Comparison of ENCODE assay signal across 8 mouse cellular contexts in genomic region chr5:103654780-103655179, GRCm38 (mm10). TPM values are rescaled to one million over a fixed set of nuclear protein-coding genes. Genes with fewer than 3 reads are reported as not detected.
A peak's percentile ranks its signal among the peaks of the same experiment; 100 is the strongest.
DNase-seq lines count a peak whose midpoint lies in the region; ATAC-seq lines count a peak whose summit lies in the region.

No protein-coding gene starts in this region.

- H3K27me3 ChIP-seq in liver, embryonic 11.5 days (replicated peaks; ENCODE audit: control insufficient read depth, insufficient read depth, low read length), result no peaks in the 10 kb centered on the region; the same call in 1 of the 2 replicates
- H3K27me3 ChIP-seq in forebrain, embryonic 10.5 days (ENCODE audit: poor library complexity, severe bottlenecking), result peaks cover 22% of the 10 kb centered on the region
- peaks cover 12% of the 10 kb centered on the region for H3K27me3 ChIP-seq in limb, embryonic 10.5 days (ENCODE audit: low read depth, poor library complexity, severe bottlenecking)
- H3K27me3 ChIP-seq in neural tube, embryonic 13.5 days, result 0 out of 2 replicates have a peak, but pooled peaks cover 9% of the 10 kb centered on the region

- H3K9me3 ChIP-seq in liver, embryonic 11.5 days (ENCODE audit: control insufficient read depth, low read length), result no peaks in the 10 kb centered on the region
- no peaks in the 10 kb centered on the region for H3K9me3 ChIP-seq in forebrain, embryonic 10.5 days
- no peaks in the 10 kb centered on the region for H3K9me3 ChIP-seq in limb, embryonic 10.5 days (replicated peaks)
- H3K9me3 ChIP-seq in neural tube, embryonic 13.5 days, result no peaks in the 10 kb centered on the region

- no peaks in the 10 kb centered on the region for H3K36me3 ChIP-seq in liver, embryonic 11.5 days (ENCODE audit: control insufficient read depth, insufficient read depth, low read length)
- no peaks in the 10 kb centered on the region for H3K36me3 ChIP-seq in forebrain, embryonic 10.5 days (replicated peaks)
- H3K36me3 ChIP-seq in limb, embryonic 10.5 days, result no peaks in the 10 kb centered on the region
- H3K36me3 ChIP-seq in neural tube, embryonic 13.5 days, result no peaks in the 10 kb centered on the region

- WGBS in liver, embryonic 11.5 days, result 78% methylated on average over 4 of the region's 4 CpGs
- 82% methylated on average over 4 of the region's 4 CpGs for WGBS in forebrain, embryonic 10.5 days
- 67% methylated on average over 4 of the region's 4 CpGs for WGBS in limb, embryonic 10.5 days
- WGBS in neural tube, embryonic 13.5 days, result 46% methylated on average over 4 of the region's 4 CpGs

- no peak for DNase-seq in liver, embryonic 11.5 days (ENCODE audit: low spot score)
- DNase-seq in liver, result no peak
- DNase-seq in forebrain, embryonic 10.5 days (ENCODE audit: extremely low spot score, low spot score), result no peak
- DNase-seq in limb, embryonic 10.5 days (ENCODE audit: low spot score), result no peak
- no peak for DNase-seq in right cerebral cortex, postnatal 36 days (ENCODE audit: low spot score in 2 of 2)
- no peak for DNase-seq in urinary bladder, adult 2 months (ENCODE audit: low spot score)
- DNase-seq in layer of hippocampus, postnatal 14 days (ENCODE audit: low spot score in 2 of 2), result no peak

- H3K27ac ChIP-seq in liver, embryonic 11.5 days (ENCODE audit: low read depth, low read length), result no peak overlapping the region
- H3K27ac ChIP-seq in forebrain, embryonic 10.5 days, result no peak overlapping the region; the same call in 1 of the 2 replicates
- H3K27ac ChIP-seq in limb, embryonic 10.5 days, result no peak overlapping the region
- H3K27ac ChIP-seq in neural tube, embryonic 13.5 days (replicated peaks), result no peak overlapping the region

- H3K4me1 ChIP-seq in liver, embryonic 11.5 days (replicated peaks; ENCODE audit: control insufficient read depth, insufficient read depth, low read length), result no peaks in the 10 kb centered on the region
- H3K4me1 ChIP-seq in forebrain, embryonic 10.5 days, result peaks cover 6% of the 10 kb centered on the region
- 0 out of 2 replicates have a peak, but pooled peaks cover 9% of the 10 kb centered on the region for H3K4me1 ChIP-seq in limb, embryonic 10.5 days
- H3K4me1 ChIP-seq in neural tube, embryonic 13.5 days (replicated peaks), result peaks cover 13% of the 10 kb centered on the region

- peak overlapping the region; percentile 98 for H3K4me2 ChIP-seq in liver, embryonic 11.5 days
- H3K4me2 ChIP-seq in neural tube, embryonic 13.5 days, result peak overlapping the region; percentile 95

- no peak overlapping the region for H3K4me3 ChIP-seq in liver, embryonic 11.5 days (ENCODE audit: low read depth, low read length)
- peak overlapping the region; percentile 80 for H3K4me3 ChIP-seq in forebrain, embryonic 10.5 days
- H3K4me3 ChIP-seq in limb, embryonic 10.5 days, result peak overlapping the region; percentile 64
- H3K4me3 ChIP-seq in neural tube, embryonic 13.5 days, result peak overlapping the region; percentile 57

- no peak overlapping the region; the same call in 1 of the 2 replicates for H3K9ac ChIP-seq in liver, embryonic 11.5 days (ENCODE audit: low read depth, low read length)
- H3K9ac ChIP-seq in neural tube, embryonic 13.5 days, result no peak overlapping the region

- no peak for ATAC-seq in liver, embryonic 11.5 days (replicated peaks; ENCODE audit: low FRiP score)
- peak; percentile 50; the same call in 1 of the 2 replicates for ATAC-seq in neural tube, embryonic 13.5 days (ENCODE audit: low read depth)

RNA-seq across cellular contexts. Expression of gene 1700016H13Rik, which starts 1.0 kb away (rescaled TPM):
- 0.15 TPM in 1 of 2 replicates, not detected in the other for polyA plus RNA-seq in liver, embryonic 11.5 days (2014; fragmentation: Nextera tagmentation; extraction: Ambion mirVana)
- polyA plus RNA-seq in forebrain, embryonic 10.5 days (2016; fragmentation: Nextera tagmentation; extraction: Ambion mirVana), result 0.14 and 0.24 TPM in 2 replicates
- polyA plus RNA-seq in limb, embryonic 10.5 days (2016; fragmentation: Nextera tagmentation; extraction: Ambion mirVana), result 0.16 and 0.20 TPM in 2 replicates
- 0.48 TPM in 1 of 2 replicates, not detected in the other for polyA plus RNA-seq in neural tube, embryonic 13.5 days (2015; fragmentation: Nextera tagmentation; extraction: Ambion mirVana)
- polyA plus RNA-seq in urinary bladder, adult 2 months (2012; rRNA removed), result 0.24 and 0.43 TPM in 2 replicates
- total RNA-seq in layer of hippocampus, postnatal 14 days (2021), result not detected

RNA-seq across cellular contexts. Expression of gene Slc10a6, which starts 25.6 kb away (rescaled TPM):
- 0.15 TPM in 1 of 2 replicates, not detected in the other for polyA plus RNA-seq in liver, embryonic 11.5 days (2014; fragmentation: Nextera tagmentation; extraction: Ambion mirVana)
- not detected in 2 replicates for polyA plus RNA-seq in forebrain, embryonic 10.5 days (2016; fragmentation: Nextera tagmentation; extraction: Ambion mirVana)
- not detected in 2 replicates for polyA plus RNA-seq in limb, embryonic 10.5 days (2016; fragmentation: Nextera tagmentation; extraction: Ambion mirVana)
- polyA plus RNA-seq in neural tube, embryonic 13.5 days (2015; fragmentation: Nextera tagmentation; extraction: Ambion mirVana), result 0.73 and 0.87 TPM in 2 replicates
- 7.5 and 7.9 TPM in 2 replicates for polyA plus RNA-seq in urinary bladder, adult 2 months (2012; rRNA removed)
- under 1 TPM in 1 of 2 experiments, not detected in 1; 0.24 TPM for total RNA-seq in layer of hippocampus, postnatal 14 days (2021)

RNA-seq across cellular contexts. Expression of gene Aff1, which starts 37.4 kb away (rescaled TPM):
- 19.3 and 19.7 TPM in 2 replicates for polyA plus RNA-seq in liver, embryonic 11.5 days (2014; fragmentation: Nextera tagmentation; extraction: Ambion mirVana)
- 4.3 and 5.1 TPM in 2 replicates for polyA plus RNA-seq in forebrain, embryonic 10.5 days (2016; fragmentation: Nextera tagmentation; extraction: Ambion mirVana)
- polyA plus RNA-seq in limb, embryonic 10.5 days (2016; fragmentation: Nextera tagmentation; extraction: Ambion mirVana), result 4.0 and 4.6 TPM in 2 replicates
- polyA plus RNA-seq in neural tube, embryonic 13.5 days (2015; fragmentation: Nextera tagmentation; extraction: Ambion mirVana), result 2.3 and 3.3 TPM in 2 replicates
- 9.4 and 22.0 TPM in 2 replicates for polyA plus RNA-seq in urinary bladder, adult 2 months (2012; rRNA removed)
- 10 to 100 TPM; 13.1 to 14.0 TPM for total RNA-seq in layer of hippocampus, postnatal 14 days (2021)
